Mouse (Mus musculus): ENCODE measurements around the gene Fshb.

The Fshb gene

GRCm38 (mm10) chr2:107059556-107059955 is at the start of gene Fshb:
TSS of gene Fshb (minus strand) at chr2:107059656.
- DNase-seq (ENCODE audit: low read depth, low spot score), result no peak

GRCm38 (mm10) chr2:107084256-107084655 is 24.8 kb upstream of the Fshb start:
- DNase-seq (ENCODE audit: low read depth, low spot score), result no peak

GRCm38 (mm10) chr2:107083071-107083885 is 23.8 kb upstream of the Fshb start:
- no peak for DNase-seq (ENCODE audit: low read depth, low spot score)

- DNase-seq (ENCODE audit: low read depth, low spot score), result no peak
Measured at GRCm38 (mm10) chr2:107063260-107063659, 3.8 kb upstream of the Fshb start.

GRCm38 (mm10) chr2:107045955-107046354 is 13.5 kb downstream of the Fshb start:
- DNase-seq (ENCODE audit: low read depth, low spot score), result no peak

- no peak for DNase-seq (ENCODE audit: low read depth, low spot score)
Measured at GRCm38 (mm10) chr2:107040816-107041215, 18.6 kb downstream of the Fshb start.

GRCm38 (mm10) chr2:107035980-107036379 is 23.5 kb downstream of the Fshb start:
- no peak for DNase-seq (ENCODE audit: low read depth, low spot score)

GRCm38 (mm10) chr2:107024694-107025093 is 34.8 kb downstream of the Fshb start:
- DNase-seq (ENCODE audit: low read depth, low spot score), result no peak

GRCm38 (mm10) chr2:107022713-107023112 is 36.7 kb downstream of the Fshb start:
- no peak for DNase-seq (ENCODE audit: low read depth, low spot score)

GRCm38 (mm10) chr2:107019331-107019730 is 40.1 kb downstream of the Fshb start:
- DNase-seq (ENCODE audit: low read depth, low spot score), result no peak

GRCm38 (mm10) chr2:107013161-107013560 is 46.3 kb downstream of the Fshb start:
- no peak for DNase-seq (ENCODE audit: low read depth, low spot score)

GRCm38 (mm10) chr2:107012318-107012717 is 47.1 kb downstream of the Fshb start:
- no peak for DNase-seq (ENCODE audit: low read depth, low spot score)

GRCm38 (mm10) chr2:107010160-107010559 is 49.3 kb downstream of the Fshb start:
- DNase-seq (ENCODE audit: low read depth, low spot score), result no peak

GRCm38 (mm10) chr2:107006378-107006777 is 53.1 kb downstream of the Fshb start:
- DNase-seq (ENCODE audit: low read depth, low spot score), result no peak

Data from CD4-positive helper T cell, adult 2 months (primary cell).